Mouse (Mus musculus): ENCODE measurements around the gene Zcchc24.

The Zcchc24 gene

DNA sequence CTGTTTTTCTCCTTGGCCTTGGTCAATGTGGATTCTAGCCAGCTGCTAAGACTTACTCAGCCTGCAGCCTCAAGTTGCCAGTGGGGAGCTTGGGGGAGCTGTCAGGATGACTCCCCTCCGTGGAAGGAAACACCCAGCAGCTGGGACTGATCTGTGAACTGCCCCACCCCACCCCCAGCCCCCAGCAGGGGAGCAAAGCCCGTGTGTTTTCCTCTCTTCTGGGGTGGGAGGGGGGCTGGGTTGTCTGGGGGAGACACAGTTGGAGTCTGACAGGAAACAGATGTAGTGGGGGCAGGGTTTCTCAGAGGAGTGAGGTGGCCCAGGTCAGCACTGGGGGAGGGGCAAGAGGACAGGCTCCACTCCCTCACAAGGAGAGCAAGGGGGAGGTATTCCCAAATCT lies 50.4 kb downstream of the Zcchc24 start:
- peak; percentile 28 for DNase-seq (ENCODE audit: low read depth)

DNA sequence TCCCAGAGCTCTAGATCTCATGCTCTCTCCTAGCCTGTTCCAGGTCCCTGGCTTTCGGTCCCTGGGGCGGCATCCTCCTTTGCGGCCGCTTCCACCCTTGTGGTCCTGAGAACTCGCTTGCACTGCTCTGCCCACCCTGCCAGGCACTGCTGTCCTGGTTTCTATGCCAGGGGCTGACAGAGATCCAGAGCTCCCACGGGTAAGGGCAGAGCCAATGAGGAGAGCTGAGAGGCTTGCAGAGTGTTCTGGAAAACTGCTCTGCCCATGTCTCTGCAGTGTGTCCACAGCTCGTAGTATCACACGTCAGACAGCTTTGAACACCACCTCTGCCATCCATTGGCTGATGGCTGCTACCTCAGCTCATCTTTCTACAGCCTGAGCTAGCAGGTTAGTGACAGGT lies 51.1 kb downstream of the Zcchc24 start:
- no peak for DNase-seq (ENCODE audit: low read depth)

DNA sequence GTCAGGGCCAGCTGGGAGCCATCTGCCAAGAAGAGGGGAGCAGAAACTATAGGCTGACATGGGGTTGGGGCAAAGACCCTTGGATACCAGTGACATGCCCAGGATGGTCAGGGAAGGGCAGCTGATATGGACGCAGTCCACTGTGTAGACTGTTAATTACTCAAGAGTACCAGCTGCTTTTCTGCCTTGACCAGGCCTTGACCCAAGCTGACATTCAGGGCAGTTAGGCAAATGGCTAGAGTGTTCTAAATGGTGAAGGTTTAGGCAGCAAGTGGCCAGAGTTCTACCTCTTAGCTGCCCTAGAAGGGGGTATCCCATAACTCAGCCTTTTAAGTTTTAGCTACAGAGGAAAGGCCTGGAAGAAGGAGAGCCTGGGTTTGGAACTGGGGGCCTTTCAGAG lies 52.3 kb downstream of the Zcchc24 start:
- no peak for DNase-seq (ENCODE audit: low read depth)

DNA sequence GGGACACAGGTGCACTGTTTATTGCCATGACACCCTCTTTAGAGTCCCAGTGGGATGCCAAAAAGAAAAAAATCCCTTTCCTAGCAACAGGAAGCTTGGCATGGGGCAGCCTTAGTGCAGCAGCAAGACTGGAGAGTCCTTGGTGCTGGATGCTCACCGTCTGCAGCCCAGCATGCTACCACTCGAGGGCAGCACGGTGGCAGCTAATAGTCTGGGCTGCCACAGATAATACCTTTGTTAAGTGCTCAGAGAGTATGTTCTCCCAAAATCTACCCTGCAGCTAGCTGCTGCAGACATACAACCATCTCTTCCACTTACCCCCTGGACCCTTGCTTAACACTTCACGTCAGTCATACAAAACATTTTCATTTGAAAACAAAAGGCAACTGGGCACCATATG lies 55.4 kb downstream of the Zcchc24 start:
- DNase-seq (ENCODE audit: low read depth) = no peak

DNA sequence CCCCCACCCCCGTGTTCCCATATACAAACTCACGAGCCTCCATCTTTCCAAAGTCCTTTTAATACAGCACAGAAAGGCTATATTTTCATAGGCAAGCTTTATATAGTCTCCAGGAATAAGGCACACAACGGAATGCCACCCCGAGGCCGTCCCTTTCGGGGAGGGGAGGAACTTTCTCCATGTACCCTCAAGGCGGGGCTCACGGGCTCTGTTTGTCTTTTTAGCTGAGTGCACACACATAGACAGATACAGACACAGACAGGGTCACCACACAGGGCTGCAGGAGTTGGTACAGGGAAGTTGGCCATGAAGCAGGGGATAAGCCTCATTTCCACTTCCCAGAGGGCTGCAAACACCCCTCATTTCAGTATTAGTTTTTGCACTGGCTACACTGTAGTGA lies 57.2 kb downstream of the Zcchc24 start:
- no peak for DNase-seq (ENCODE audit: low read depth)

DNA sequence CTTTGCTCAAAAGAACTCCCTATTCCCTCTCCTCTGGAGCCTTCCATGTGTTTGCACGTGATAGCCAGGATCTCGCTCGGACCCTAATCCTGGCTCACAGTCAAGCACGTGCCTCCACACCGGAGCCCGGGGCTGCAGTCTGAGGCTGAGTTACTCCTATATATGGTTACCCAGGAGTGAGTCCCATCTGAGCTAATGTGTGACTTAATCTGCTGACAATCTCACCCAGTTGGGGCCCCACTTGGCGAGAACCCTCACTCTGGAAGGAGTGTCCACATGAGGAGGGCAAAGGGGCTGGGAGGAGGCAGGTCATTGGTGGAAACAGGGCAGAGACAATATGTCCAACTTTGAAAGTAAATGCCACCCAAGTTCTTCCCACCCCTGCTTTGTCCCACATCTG lies 57.7 kb downstream of the Zcchc24 start:
- DNase-seq (ENCODE audit: low read depth) = no peak

DNA sequence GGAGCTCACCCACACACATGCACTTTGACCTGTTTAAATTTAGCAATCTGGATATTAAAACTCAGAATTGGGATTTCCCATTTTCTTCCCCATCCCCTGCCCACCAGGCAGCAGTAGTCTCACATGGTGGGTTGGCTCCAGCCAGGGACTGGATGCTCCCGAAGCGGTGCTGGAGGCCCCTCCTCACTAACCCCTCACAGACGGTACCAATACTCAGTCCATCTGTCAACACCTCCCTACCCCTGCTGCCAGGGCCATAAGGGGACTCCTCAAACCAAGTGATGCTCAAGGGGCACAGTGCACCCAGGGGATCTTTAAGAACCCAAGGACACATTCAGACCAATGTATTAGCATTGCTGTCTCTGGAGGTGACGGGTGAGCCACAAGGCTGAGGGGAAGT lies 58.2 kb downstream of the Zcchc24 start:
- DNase-seq (ENCODE audit: low read depth) = no peak

DNA sequence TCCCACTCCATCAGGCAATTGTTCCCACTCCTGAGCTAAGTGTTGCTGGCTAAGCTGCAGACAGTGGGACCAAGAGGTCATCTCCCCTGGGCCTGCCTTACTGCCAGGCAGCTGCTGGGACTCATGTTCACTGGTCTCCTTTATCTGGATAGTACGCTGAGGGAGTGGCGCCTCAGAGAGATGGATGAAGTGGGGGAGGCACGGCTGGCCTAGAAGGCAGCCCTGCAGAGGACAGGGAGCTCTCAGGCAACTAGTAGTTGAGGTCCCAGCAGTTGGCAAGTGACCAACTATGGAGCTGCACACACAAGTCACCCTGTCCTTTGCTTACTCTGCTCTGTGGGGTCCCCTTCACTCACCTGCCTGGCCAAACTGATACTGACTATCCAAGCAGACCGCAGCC lies 58.8 kb downstream of the Zcchc24 start:
- DNase-seq (ENCODE audit: low read depth) = no peak

DNA sequence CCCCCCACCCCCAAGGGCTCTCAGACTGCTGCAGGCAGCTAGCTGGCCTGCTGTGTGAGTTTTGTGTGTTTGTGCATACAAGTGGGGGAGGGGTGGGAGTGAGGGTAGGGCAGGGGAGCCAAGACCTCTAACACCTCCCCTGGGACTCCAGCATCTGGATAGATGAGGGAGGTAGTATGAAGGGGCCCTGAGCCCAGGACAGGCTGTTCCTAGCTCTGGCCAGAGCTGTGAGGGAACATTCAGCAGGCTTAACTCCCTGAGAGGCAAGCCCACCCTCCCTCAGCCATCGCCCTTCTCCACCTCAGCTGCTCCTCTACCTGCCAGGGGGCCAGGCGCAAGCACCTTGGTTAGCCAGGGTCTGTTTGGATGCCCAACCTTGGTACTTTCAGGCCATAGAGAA lies 59.9 kb downstream of the Zcchc24 start:
- DNase-seq (ENCODE audit: low read depth) = no peak

DNA sequence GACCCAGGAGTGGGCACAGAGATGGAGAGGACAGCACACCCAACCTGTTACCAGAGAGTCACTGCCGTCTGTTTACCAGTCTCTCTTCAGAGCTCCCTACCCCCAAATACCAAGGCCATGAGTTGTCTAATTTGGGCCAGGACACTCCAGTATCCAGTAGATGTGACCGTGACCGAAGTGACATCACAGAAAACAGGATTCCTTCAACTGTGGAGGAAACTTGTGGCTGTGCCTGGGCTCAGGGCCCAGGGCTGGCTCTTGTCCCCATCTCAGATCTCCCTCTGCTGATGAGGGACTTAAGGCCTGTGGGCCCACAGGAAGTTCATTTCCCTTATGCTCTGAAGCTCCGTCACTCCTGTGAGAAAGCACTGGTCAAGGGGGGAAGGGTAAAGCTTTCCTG lies 60.4 kb downstream of the Zcchc24 start:
- DNase-seq (ENCODE audit: low read depth) = no peak

DNA sequence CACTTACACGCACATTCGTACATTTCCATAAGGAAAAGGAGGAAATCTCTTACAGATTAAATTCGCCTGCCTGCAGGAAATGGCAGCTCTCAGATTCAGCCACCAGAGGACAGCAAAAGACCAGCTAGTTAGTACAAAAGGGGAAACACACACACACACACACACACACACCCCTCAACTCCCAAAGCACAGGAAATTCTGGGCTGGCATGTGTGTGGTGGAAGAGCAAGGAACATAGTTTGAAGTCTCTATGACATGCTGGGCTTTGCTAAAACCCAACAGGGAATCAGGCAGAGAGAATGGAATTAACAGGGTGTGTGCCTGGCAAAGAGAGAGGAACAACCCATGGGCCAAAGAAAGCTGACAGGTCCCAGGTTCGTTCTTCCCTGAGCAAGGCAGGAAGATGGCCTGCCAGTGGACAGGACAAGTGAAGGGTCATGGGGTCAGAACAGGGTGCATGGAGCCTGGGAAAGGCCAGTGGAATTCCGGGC lies 61.1 kb downstream of the Zcchc24 start:
- DNase-seq (ENCODE audit: low read depth) = peak; percentile 63

DNA sequence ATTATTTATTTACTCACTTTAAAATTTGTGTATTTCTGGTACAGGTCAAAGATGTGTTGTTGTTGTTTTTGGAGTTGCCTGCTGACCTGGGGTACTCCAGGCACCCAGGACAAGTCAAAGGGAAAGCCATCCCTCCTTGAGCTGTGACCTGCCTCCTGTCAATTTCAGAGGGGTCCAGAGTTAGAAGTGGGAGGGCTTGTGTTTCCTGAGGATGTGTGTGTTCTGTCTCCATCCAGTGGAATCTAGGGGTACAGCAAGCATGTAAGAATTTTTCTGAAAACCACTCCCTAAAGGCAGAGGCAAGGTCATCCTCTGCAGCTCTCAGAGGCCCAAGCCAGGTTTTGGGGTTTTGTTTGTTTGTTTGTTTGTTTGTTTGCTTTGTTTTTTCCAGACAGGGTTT lies 66.9 kb downstream of the Zcchc24 start:
- peak; percentile 57 for DNase-seq (ENCODE audit: low read depth)

DNA sequence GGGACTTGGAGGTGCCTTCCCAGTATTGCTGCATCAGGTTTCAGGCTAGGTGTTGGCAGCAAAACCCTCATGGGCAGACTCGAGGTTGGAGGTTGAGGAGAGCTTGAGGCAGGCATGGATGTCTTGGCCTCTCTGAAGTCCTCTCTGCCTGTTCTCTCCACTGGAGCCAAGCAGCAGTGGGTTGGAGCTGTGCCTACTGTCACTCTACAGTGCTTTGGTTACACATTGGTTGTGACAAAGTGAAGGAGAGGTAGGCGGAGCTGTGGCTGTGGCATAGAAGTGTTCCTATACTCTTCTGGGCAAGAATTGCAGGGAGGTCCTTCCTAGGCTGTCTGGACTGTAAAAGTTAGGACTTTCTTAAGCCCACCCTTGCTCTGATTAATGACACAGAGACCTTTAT lies 72.5 kb downstream of the Zcchc24 start:
- no peak for DNase-seq (ENCODE audit: low read depth)

DNA sequence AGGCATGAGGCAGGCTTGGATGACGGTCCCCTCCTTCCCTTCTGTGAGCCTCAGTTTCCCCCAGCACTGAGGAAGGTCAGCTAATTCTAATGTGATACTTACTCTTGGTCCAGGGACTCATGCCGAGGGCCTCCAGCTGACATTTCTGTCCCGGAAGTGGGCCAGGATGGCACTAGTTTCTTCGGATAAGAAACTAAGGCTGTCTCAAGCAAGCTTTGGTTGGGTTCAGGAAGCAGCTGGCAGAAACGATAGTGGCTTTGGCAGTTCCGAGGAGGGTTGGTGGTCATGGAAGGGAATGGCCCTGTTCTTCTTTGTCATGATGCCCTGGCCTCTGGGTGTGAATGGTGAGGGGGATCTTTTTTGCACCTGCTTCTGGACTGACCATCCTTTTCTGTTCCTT lies 73.8 kb downstream of the Zcchc24 start:
- DNase-seq (ENCODE audit: low read depth) = peak; percentile 43

DNA sequence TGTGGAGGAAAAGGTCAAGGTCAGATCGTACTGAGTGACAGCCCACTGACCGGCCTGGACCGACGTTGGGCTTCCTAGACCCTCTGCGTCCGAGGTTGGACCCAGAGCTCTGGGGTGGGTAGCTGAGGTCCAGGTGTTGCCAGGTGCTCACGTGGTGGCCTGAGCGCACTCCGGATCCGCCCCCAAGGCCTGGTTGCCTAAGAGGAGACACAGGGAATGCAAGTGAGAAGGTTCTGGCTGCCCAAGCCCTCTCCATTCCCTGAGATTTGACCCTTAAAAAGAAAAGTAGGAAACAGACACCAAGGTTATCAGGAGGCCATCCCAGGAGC lies 74.3 kb downstream of the Zcchc24 start:
- peak; percentile 46 for DNase-seq (ENCODE audit: low read depth)

DNA sequence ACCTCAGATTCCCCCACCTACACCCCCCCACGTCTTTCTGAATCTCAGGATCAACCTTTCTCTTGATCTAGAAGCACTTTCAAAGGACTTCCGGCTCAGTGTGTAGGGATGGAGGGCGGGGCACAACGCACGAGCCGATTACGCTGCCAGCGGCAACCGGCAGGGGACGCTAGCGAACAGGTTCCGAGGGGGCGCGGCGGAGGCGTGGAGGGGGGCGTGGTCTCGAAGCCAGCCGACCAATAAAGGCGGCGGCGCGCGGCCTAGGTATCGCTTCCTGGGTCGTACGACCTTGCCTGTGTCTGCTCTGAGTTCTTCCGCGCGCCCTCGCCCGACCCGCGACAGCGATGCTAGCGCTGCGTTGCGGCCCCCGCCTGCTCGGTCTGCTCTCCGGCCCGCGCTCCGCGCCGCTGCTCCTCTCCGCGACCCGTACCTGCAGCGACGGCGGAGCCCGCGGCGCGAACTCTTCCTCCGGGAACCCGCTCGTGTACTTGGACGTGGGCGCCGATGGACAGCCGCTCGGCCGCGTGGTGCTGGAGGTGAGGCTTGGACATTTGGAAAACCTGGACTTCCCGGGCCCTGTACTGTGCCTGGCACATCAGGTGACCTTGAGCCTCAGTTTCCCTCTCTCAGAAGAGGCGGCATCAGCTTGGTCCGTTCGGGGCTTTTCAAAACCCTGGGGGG lies 74.8 kb downstream of the Zcchc24 start, which contains the start of gene Ppif:
TSS of gene Ppif (plus strand) at position 267 of the 681 bp plus-strand sequence.
- DNase-seq (ENCODE audit: low read depth) = peak; percentile 99

DNA sequence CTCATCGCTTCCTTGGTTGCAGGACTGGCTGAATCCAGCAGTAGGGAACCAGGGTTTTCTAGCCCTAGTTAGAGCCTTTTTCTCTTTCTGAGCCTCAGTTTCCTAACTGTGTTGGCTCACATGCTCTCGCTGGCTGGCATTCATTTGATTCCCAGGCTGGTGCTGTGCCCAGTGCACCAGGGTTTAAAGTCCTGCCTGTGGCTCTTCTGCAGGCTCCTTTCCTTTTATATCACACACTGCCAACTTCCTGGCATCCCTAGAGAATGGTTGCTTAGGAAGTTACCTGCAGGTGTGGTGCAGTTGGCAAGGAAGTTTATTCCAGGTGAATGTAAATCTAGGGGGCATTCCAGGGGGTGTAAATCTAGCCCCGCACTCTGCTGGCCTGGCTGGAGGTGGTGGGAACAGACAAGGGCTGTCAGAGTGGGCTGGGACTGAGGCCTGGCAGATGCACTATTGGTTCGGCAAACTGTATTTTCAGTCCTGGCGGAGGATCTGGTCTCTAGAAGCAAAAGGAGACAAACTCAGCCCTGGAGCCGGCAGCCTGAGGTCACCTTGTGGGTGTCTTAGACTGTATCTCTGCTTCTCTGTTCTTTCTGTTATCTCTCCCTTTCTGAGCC lies 75.5 kb downstream of the Zcchc24 start:
- no peak for DNase-seq (ENCODE audit: low read depth)

DNA sequence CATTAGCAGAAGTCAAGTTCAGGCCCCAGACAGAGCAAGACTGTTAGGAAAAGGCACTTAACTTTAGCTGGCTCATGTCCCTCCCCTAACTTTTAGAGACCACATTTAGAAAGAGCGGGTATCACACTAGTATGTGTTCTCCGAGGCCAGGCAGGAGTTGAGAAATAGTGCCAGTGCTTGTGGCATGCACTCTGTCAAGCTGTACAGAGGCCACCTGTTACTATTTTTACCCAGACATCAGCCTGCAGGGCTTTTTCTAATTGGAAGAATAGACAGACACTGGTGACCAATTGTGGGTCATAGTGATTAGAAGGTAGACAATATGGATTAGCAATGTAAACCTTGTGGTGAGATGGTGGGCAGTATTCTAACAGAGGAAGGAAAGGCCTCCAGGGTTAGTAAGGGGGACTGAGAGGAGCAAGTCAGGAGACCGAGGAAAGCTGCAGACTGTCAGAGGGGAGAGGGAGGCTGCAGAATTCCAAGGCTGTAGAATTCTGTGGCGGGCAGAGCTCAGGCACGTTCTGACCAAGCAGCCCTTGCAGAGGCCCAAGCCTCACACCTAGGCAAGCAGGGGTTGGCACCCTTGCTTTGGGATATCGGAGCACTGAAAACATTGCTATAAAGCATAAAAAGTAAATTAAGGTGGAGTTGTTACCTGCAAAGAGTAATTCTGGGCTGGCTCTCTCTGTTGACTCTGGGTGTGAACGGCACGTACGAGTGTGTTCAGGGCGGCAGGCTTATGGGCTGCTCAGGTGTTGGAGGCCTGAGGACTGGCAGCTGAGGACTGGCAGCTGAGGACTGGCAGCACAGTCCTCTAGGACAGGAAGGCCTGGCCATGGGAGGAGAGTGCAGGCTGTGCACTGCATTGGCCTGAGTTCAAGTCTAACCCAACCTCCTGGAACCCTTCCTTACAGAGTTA lies 81.6 kb downstream of the Zcchc24 start:
- DNase-seq (ENCODE audit: low read depth) = no peak

DNA sequence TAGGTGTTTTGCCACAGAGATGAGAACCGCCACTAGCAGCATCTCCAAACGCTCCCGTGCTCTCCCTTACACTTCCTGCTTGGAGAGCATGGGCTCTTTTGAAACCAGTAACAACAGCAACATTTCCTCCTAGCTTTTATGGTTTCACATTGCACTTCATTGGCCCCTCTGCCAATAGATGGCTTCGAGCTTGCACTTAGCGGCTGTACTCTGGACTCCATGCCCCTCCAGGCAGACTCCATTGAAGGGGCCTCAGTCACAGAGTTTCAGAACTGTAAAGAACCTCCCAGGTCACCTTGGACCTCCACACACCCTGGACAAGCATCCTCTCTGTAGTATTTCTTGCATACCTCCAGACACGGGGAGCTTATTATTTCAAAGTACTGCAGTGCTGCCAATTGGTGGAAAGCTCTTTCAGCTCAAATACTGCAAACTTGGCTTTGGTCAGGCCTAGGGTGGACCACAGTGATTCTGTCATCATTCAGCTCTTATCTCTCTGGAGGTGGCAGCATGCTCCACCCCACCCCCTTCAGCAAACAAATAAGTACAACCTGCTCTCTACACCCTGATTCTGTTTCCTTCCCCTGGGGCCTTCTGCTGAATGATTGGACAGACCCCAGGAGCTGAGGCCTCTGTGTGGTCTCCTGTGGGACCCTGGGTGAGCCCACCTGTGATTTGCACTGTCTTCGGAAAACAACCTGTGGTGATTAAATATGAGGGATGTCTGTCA lies 82.5 kb downstream of the Zcchc24 start:
- DNase-seq (ENCODE audit: low read depth) = no peak

DNA sequence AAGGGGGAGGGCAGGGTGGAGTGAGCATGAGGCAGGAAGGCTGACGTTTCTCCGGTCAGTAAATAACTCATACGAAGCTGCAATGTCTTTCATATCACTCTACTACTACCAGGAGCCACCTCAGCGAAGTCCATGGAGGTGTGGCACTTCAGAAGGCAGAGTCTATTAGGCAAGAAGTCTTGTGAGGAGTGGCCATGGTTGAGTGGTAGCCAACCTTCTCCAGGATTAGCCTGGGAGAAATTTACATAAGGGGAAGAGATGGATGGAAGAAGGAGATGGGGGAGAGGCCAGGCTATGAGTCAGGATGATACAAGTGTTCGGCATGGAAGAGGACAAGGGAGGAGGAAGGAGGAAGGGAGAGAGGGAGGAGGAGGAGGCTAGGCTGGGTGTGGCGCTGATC lies 86.8 kb downstream of the Zcchc24 start:
- DNase-seq (ENCODE audit: low read depth) = no peak

DNA sequence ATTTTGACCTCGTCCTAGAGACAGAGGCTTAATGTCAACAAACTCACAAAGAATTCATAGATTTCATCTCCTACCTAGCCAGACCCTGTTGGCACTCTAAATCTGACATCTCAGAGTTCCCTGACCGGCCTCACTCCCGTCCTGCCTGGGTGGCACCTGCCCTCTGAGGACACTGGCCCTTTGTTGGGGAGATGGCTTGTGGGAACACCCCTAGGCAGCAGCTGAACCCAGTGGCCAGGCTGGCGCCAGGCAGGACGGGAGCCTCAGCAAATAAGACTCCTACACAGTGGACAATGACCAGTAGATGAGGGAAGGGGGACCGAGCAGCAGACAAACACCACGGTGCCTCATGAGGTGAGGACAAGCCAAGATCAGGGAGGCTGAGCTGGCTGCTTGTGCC lies 89.2 kb downstream of the Zcchc24 start:
- DNase-seq (ENCODE audit: low read depth) = no peak

DNA sequence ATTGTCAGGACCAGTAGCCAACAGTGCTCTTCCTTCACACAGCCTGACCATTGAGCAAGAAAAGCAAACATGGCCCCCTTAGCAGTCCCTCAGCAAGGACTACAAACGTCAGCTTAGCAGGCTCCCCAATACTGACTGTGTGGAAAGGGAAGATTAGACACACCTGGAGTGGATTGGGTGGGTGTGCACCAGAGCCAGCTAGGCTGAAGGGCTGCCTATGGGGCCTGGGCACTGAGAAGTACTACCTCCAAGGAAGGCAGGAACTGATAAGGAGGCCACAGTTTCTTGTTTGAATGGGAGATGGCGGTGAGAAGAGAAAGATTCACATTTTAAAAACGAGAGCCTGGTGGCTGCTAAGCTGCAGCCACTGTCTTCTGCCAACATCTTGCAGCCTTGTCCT lies 101.3 kb downstream of the Zcchc24 start:
- DNase-seq (ENCODE audit: low read depth) = no peak

Data from naive thymus-derived CD4-positive, alpha-beta T cell, adult 2 months (primary cell).